Mouse (Mus musculus) MEL (cell line): ENCODE measurements around the gene Gm49403.
A peak's percentile ranks its signal among the peaks of the same experiment; 100 is the strongest.

Experiments
- CTCF ChIP-seq, 3 experiments: IDR thresholded peaks in 2 of 3; conservative IDR thresholded peaks in 1 of 3; 2 replicates each; pipeline ENCODE4 v1.5.1; 2011 to 2012; ENCODE audit warnings: low read length in 3 of 3, low read depth in 2 of 3, mild to moderate bottlenecking in 2 of 3, improper control_type of control experiment in 1 of 3, inconsistent platforms in 1 of 3, mixed read lengths in 1 of 3, moderate library complexity in 1 of 3; ENCODE audit not compliant: control insufficient read depth in 1 of 3, insufficient read depth in 1 of 3, poor library complexity in 1 of 3, severe bottlenecking in 1 of 3
- GATA1 ChIP-seq: IDR thresholded peaks from 2 replicates; pipeline ENCODE4 v1.6.1; 2011; ENCODE audit warnings: low read depth, low read length, improper control_type of control experiment
- MAFK ChIP-seq: IDR thresholded peaks from 2 replicates; pipeline ENCODE4 v1.6.1; 2011; ENCODE audit warnings: low read depth, mild to moderate bottlenecking, low read length, improper control_type of control experiment, borderline replicate concordance
- MXI1 ChIP-seq: IDR thresholded peaks from 2 replicates; pipeline ENCODE4 v1.6.1; 2011; ENCODE audit warnings: mild to moderate bottlenecking, low read depth, low read length, improper control_type of control experiment
- NRF1 ChIP-seq: IDR thresholded peaks from 2 replicates; pipeline ENCODE4 v1.6.1; 2014; ENCODE audit warnings: low read depth, mild to moderate bottlenecking, inconsistent platforms, low read length, improper control_type of control experiment, moderate library complexity; ENCODE audit not compliant: poor library complexity, insufficient read depth, severe bottlenecking
- POLR2A ChIP-seq, 2 experiments: IDR thresholded peaks; 2 replicates each; pipeline ENCODE4 v1.6.1; 2011 to 2012; ENCODE audit warnings: low read length in 2 of 2, mild to moderate bottlenecking in 2 of 2, control low read depth in 1 of 2, improper control_type of control experiment in 1 of 2, low read depth in 1 of 2, moderate library complexity in 1 of 2; ENCODE audit not compliant: control insufficient read depth in 1 of 2, insufficient read depth in 1 of 2, poor library complexity in 1 of 2
- ZKSCAN1 ChIP-seq: IDR thresholded peaks from 2 replicates; pipeline ENCODE4 v1.6.1; 2012; ENCODE audit warnings: low read depth, mild to moderate bottlenecking, inconsistent platforms, low read length, improper control_type of control experiment, moderate library complexity

DNA sequence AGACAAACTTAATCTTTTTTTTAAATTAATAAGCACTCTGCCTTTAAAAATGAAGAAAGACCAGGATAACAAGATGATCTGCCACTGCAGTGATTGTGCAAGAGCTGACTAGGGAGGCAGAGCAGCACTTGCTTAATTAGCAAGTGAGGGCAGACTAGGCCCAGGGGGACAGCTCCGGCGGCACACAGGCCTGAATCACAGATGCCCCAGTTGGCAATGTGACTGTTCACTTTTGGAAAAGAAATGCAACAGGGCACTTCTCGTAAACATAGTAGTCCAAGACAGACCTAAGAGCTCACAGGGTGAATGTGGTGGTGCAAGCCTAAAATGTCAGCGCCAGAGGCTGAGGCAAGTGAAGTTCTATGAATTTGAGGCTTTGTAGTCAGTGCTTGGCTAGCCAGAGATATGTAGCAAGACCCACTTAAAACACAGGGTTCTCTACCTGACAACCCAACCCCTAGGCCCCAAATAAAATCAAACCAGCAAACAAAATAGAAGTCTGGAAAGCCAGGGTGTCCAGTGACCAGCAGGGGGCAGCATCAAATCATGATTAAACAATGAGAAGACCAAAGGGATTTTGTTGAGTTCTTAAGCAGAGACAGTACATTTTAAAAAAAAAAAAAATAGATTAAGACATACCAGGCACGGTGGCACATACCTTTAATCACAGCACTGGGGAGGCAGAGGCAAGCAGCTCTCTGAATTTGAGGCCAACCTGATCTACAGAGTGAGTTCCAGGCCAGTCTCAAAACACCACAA, 39.2 kb upstream of the Gm49403 start:
- peak; percentile 62 to 84 (median 74) for TF ChIP-seq CTCF (IDR thresholded peaks at IDR 0.05 in 2 of 3, conservative IDR thresholded peaks at IDR 0.05 in 1 of 3; ENCODE audit: control insufficient read depth in 1 of 3, insufficient read depth in 1 of 3, low read depth in 2 of 3, low read length in 3 of 3, poor library complexity in 1 of 3, severe bottlenecking in 1 of 3)
- TF ChIP-seq ZKSCAN1, result no peak
- no peak for TF ChIP-seq GATA1
- no peak for TF ChIP-seq MAFK
- no peak for TF ChIP-seq POLR2A (IDR thresholded peaks at IDR 0.05; ENCODE audit: control insufficient read depth in 1 of 2, insufficient read depth in 1 of 2, low read depth in 1 of 2, low read length in 2 of 2, poor library complexity in 1 of 2)
- no peak for TF ChIP-seq NRF1
- TF ChIP-seq MXI1, result no peak
